Mouse (Mus musculus) myocyte (in vitro differentiated cells): ENCODE data around the gene Elp5.
"Not testable (repeated sequence)": the region's sequence is repeated elsewhere in the genome, so short reads cannot be mapped to it uniquely, and the experiment has no call there.

Experiments
- POLR2A ChIP-seq: IDR thresholded peaks from one replicate; pipeline ENCODE4 v1.6.1; 2011; ENCODE audit warnings: low read depth, mild to moderate bottlenecking, control low read depth, moderate library complexity; ENCODE audit not compliant: insufficient read length
- TCF12 ChIP-seq: IDR thresholded peaks from one replicate; pipeline ENCODE4 v1.6.1; 2011; ENCODE audit warnings: mild to moderate bottlenecking, control low read depth; ENCODE audit not compliant: poor library complexity, insufficient read depth, severe bottlenecking

DNA sequence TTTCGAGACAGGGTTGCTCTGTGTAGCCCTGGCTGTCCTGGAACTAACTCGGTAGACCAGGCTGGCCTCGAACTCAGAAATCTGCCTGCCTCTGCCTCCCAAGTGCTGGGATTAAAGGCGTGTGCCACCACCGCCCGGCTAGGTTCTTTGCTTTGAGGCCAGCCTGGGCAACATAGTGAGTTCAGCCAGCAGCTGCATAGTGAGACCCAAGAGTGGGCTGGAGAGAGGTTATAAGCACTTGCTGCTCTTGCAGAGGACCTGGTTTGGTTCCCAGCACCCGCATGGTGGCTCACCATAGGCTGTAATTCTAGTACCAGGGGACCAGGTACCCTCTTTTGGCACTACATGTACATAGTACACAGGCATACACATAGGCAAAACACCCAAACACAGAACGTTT lies 52.1 kb downstream of the Elp5 start:
- TF ChIP-seq POLR2A, TCF12: not testable (repeated sequence)
